Mouse (Mus musculus) gastrocnemius, adult 2 months (tissue): Measurements from ENCODE around the gene Spcs1. TPM values are rescaled to one million over a fixed set of nuclear protein-coding genes. Genes with fewer than 3 reads are reported as not detected.

Experiments
- DNase-seq: peaks from one replicate; pipeline ENCODE4 v3.0.0; 2022
- H3K27ac ChIP-seq: fragments of 200-600 bp; 2 replicates; pipeline ENCODE4 v1.8.1; 2022; ENCODE audit warnings: mild to moderate bottlenecking
- H3K4me3 ChIP-seq: fragments of 200-600 bp; 2 replicates; pipeline ENCODE4 v1.8.1; 2022; ENCODE audit warnings: mild to moderate bottlenecking, moderate library complexity
- CTCF ChIP-seq: fragments of 200-600 bp; IDR thresholded peaks from 2 replicates; pipeline ENCODE4 v1.8.1; 2022; ENCODE audit warnings: antibody characterized with exemption, mild to moderate bottlenecking, moderate library complexity
- intact Hi-C: fragments of 180-260 bp; cut with DNase I; formaldehyde crosslinking; loops from one replicate; pipeline ENCODE4 v1.15.1; 2025
- total RNA-seq, 2 experiments: library from RNA; stranded (reverse); gene quantifications; 2 replicates each; pipeline ENCODE4 v1.2.3; 2021

The Spcs1 gene
- total RNA-seq, 2 experiments from 2014 or later = 129 to 130 TPM

DNA sequence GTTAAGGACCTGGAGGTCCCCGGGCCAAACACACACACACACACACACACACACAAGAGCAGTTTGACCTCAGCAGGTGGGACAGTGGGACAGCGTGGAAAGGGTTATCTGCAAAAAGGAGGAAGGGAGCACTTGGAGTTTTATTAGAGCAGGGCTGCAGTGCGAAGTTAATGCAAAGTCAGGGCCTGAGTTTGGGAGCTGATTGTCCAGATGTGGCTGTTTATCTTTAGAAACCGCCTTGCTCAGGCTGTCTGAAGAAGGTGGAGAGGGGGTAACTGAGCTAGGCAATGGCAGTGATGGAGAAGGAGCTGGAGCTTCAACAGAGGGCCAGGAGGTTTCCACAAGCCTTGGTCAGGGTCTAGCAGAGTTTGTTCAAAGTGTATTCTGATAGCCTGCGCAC lies 5.3 kb upstream of the Spcs1 start:
- Histone ChIP-seq H3K27ac (no peak overlapping the region), H3K4me3 (no peak overlapping the region)
- no peak for DNase-seq
- intact Hi-C loops = no loop called here
- no peak for TF ChIP-seq CTCF

DNA sequence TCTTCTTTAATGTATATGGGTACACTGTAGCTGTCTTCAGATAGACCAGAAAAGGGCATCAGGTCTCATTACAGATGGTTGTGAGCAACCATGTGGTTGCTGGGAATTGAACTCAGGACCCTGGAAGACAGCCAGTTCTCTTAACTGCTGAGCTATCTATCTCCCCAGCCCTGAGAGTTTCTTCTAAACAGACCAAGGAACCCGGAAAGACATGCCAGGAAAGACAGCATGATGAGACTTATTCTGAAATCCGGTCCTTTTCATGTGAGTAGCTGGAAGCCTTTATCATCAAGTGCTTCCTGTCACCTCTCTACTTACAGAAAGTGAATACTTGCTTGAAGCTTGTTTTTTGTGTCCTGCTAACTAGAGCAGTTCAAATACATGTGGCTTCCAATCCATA lies 3.1 kb upstream of the Spcs1 start:
- H3K4me3 ChIP-seq = no peak overlapping the region
- no peak for TF ChIP-seq CTCF
- intact Hi-C loops = no loop called here
- H3K27ac ChIP-seq = no peak overlapping the region
- DNase-seq = no peak

GRCm38 (mm10) chr14:31000816-31001306 lies 611 bp downstream of the Spcs1 start:
- H3K27ac ChIP-seq = peak overlapping the region; percentile 96
- DNase-seq = no peak
- peak overlapping the region; percentile 81 for H3K4me3 ChIP-seq
- intact Hi-C loops = loop anchor here (2.0 kb wide), 1 partner anchor 18 kb away; the partner anchor contains the start of genes Gnl3 and Pbrm1
- no peak for TF ChIP-seq CTCF

GRCm38 (mm10) chr14:31000356-31000755 lies 1.1 kb downstream of the Spcs1 start:
- Histone ChIP-seq H3K27ac (peak overlapping the region; percentile 96), H3K4me3 (peak overlapping the region; percentile 81)
- intact Hi-C loops = loop anchor here (2.0 kb wide), 1 partner anchor 18 kb away; the partner anchor contains the start of genes Gnl3 and Pbrm1
- TF ChIP-seq CTCF = no peak
- no peak for DNase-seq

DNA sequence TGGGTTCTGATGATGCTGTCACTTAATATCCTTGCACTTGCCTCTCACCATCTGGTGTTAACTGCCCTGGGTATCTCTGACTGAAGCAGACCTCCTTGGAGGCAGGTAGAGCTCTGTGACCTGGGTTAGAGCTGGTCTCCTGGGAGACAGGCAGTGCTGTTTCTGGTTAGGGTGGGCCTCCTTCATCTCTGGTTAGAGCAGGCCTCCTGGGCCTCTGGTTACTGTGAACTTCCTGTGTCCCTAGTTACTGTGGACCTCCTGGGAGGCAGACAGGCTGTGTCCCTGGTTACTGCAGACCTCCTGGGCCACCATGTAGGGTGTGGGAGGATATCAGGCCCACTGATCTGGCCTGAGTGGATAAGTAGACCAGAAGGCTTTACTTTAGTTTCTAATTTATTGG lies 5.1 kb downstream of the Spcs1 start:
- intact Hi-C loops = no loop called here
- TF ChIP-seq CTCF = no peak
- Histone ChIP-seq H3K4me3 (no peak overlapping the region), H3K27ac (no peak overlapping the region)
- no peak for DNase-seq

- TF ChIP-seq CTCF = no peak
- Histone ChIP-seq H3K27ac (no peak overlapping the region), H3K4me3 (no peak overlapping the region)
- intact Hi-C loops = no loop called here
- no peak for DNase-seq
Observed at GRCm38 (mm10) chr14:30976222-30976621, 25.2 kb downstream of the Spcs1 start.

DNA sequence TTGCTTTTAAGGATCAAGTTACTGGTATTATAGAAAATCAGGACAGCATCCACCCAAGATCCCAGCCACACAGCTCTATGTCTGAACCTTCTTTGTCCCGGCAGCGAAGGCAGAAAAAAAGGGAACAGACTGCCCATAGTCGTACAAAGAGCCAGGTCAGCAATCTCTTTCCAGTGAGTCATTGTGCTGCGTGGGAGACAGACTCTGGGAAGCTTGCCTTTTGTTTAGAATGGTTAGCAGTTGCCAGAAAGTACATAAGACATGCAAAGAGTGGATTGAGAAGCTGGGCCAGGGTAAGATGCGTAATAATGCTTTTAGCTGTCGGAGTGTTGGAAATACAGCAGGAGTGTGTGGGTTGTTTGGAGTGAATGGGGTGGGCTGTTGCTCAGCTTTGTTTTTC lies 27.3 kb downstream of the Spcs1 start:
- intact Hi-C loops = no loop called here
- Histone ChIP-seq H3K4me3 (no peak overlapping the region), H3K27ac (no peak overlapping the region)
- DNase-seq = peak; percentile 18
- no peak for TF ChIP-seq CTCF

- TF ChIP-seq CTCF = no peak
- Histone ChIP-seq H3K4me3 (no peak overlapping the region), H3K27ac (no peak overlapping the region)
- intact Hi-C loops = no loop called here
- DNase-seq = no peak
Observed at GRCm38 (mm10) chr14:30960366-30960765, 41.1 kb downstream of the Spcs1 start.

- H3K27ac ChIP-seq = no peak overlapping the region
- intact Hi-C loops = no loop called here
- no peak for TF ChIP-seq CTCF
- no peak overlapping the region for H3K4me3 ChIP-seq
- DNase-seq = no peak
Observed at GRCm38 (mm10) chr14:30959031-30959430, 42.4 kb downstream of the Spcs1 start.

DNA sequence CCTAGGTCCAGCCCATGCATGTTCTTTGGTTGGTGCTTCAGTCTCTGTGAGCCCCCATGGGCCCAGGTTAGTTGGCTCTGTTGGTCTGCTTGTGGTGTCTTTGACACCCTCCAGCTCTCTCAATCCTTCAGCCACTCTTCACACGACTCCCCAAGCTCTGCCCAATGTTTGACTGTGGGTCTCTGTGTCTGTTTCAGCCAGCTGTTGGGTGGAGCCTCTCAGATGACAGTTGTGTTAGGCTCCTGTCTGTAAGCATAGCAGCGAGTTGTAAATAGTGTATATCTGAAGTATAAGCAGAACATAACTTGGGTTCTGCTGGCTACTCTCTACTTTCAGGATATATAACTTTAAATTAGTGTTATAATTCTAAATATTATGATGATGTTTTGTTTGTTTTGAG lies 43.0 kb downstream of the Spcs1 start:
- TF ChIP-seq CTCF = no peak
- Histone ChIP-seq H3K27ac (no peak overlapping the region), H3K4me3 (no peak overlapping the region)
- intact Hi-C loops = no loop called here
- no peak for DNase-seq

GRCm38 (mm10) chr14:30951154-30951825 lies 50.2 kb downstream of the Spcs1 start, which contains the start of gene Nek4:
Nek4 (plus strand) TSS chr14:30951377.
- peak within 1 kb of the TSS; percentile 91 for H3K27ac ChIP-seq
- peak; percentile 98 for DNase-seq
- peak; percentile 32 for TF ChIP-seq CTCF
- intact Hi-C loops = no loop called here
- H3K4me3 ChIP-seq = peak within 1 kb of the TSS; percentile 73

GRCm38 (mm10) chr14:30949986-30950385 lies 51.5 kb downstream of the Spcs1 start:
- intact Hi-C loops = no loop called here
- no peak for TF ChIP-seq CTCF
- no peak for DNase-seq
- H3K4me3 ChIP-seq = no peak overlapping the region
- H3K27ac ChIP-seq = no peak overlapping the region

Other genes with a start within 250 kb of the Spcs1 start
- 10 to 100 TPM in 1 of 2 experiments, 1 to 10 TPM in 1; 6.2 to 12.6 TPM for gene Tmem110, start 176.1 kb downstream of the Spcs1 start, total RNA-seq
- gene Mustn1, start 122.5 kb downstream of the Spcs1 start, total RNA-seq = 10 to 100 TPM; 53.6 to 65.4 TPM
- gene Itih4, start 115.2 kb downstream of the Spcs1 start, total RNA-seq = under 1 TPM; 0.11 to 0.13 TPM
- gene Itih3, start 77.9 kb downstream of the Spcs1 start, total RNA-seq = under 1 TPM; 0.10 to 0.25 TPM
- not detected for gene Itih1, start 58.4 kb downstream of the Spcs1 start, total RNA-seq
- 1 to 10 TPM; 4.4 to 5.1 TPM for gene Nek4, start 50.3 kb downstream of the Spcs1 start, total RNA-seq
- 10 to 100 TPM in 1 of 2 experiments, 1 to 10 TPM in 1; 9.0 to 13.6 TPM for gene Glt8d1, start 272 bp downstream of the Spcs1 start, total RNA-seq
- gene Pbrm1, start 17.5 kb upstream of the Spcs1 start, total RNA-seq = 10 to 100 TPM; 45.3 to 49.8 TPM
- gene Gnl3, start 17.5 kb upstream of the Spcs1 start, total RNA-seq = 10 to 100 TPM; 28.4 to 33.4 TPM
- gene Smim4, start 127.3 kb upstream of the Spcs1 start, total RNA-seq = 10 to 100 TPM; 33.4 to 36.1 TPM
- 1 to 10 TPM; 1.2 to 1.7 TPM for gene Nt5dc2, start 129.4 kb upstream of the Spcs1 start, total RNA-seq
- gene Stab1, start 167.0 kb upstream of the Spcs1 start, total RNA-seq = 10 to 100 TPM; 14.0 to 16.5 TPM
- 1,000 to 10,000 TPM in 1 of 2 experiments, 100 to 1,000 TPM in 1; 386 to 1,185 TPM for gene Tnnc1, start 206.6 kb upstream of the Spcs1 start, total RNA-seq
- 10 to 100 TPM; 60.8 to 70.3 TPM for gene Nisch, start 215.3 kb upstream of the Spcs1 start, total RNA-seq
- 1 to 10 TPM; 7.0 to 8.3 TPM for gene Sema3g, start 216.2 kb upstream of the Spcs1 start, total RNA-seq
- 1 to 10 TPM; 7.3 to 8.9 TPM for gene Phf7, start 249.6 kb upstream of the Spcs1 start, total RNA-seq
- gene Bap1, start 249.8 kb upstream of the Spcs1 start, total RNA-seq = 10 to 100 TPM; 46.7 to 48.0 TPM